Mouse (Mus musculus): ENCODE data around the gene Wnt10a. TPM values are rescaled to one million over a fixed set of nuclear protein-coding genes. Genes with fewer than 3 reads are reported as not detected.
A peak's percentile ranks its signal among the peaks of the same experiment; 100 is the strongest.

The Wnt10a gene
- total and polyA plus RNA-seq, 3 experiments: not detected

DNA sequence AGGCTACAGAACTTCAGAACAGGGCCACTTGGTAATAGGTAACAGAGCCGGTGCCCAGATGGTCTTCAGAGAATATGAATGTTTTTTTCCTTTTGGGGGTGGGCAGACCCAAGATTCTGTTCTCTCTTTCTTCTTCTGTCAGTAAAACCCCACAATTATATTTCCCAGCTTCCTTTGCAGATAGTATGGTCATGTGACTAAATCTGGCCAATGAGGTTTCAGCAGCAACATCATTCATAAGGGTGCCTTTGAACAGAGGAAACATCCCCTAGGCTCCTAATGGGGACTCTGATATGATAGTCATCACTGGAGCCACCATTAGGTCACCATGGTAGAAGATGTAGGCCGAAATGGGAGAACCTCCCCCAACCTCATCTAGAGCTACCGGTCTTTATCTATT, 38.5 kb upstream of the Wnt10a start:
- H3K36me3 ChIP-seq (ENCODE audit: control insufficient read depth, insufficient read depth, low read length): no peaks in the 10 kb centered on the region
- no peak overlapping the region for H3K4me3 ChIP-seq
- H3K79me2 ChIP-seq (replicated peaks; ENCODE audit: control insufficient read depth, insufficient read depth, low read length): no peaks in the 10 kb centered on the region
- intact Hi-C loops (cut with DNase I): no loop called here
- no peaks in the 10 kb centered on the region for H3K27me3 ChIP-seq (ENCODE audit: control insufficient read depth, insufficient read depth, low read length)
- no peak for DNase-seq
- no peak overlapping the region for H3K27ac ChIP-seq
- 93% methylated on average over 3 of the region's 3 CpGs for WGBS
- peaks cover 6% of the 10 kb centered on the region for H3K4me1 ChIP-seq (ENCODE audit: control insufficient read depth, insufficient read depth, low read length)
- TF ChIP-seq POLR2A (IDR thresholded peaks at IDR 0.05; ENCODE audit: insufficient read depth, low read depth, low read length) (no peak), CTCF (IDR thresholded peaks at IDR 0.05) (no peak), EP300 (IDR thresholded peaks at IDR 0.05; ENCODE audit: insufficient read depth, low read depth, low read length) (no peak)
- no peak overlapping the region for H3K9ac ChIP-seq (ENCODE audit: low read depth, low read length)

DNA sequence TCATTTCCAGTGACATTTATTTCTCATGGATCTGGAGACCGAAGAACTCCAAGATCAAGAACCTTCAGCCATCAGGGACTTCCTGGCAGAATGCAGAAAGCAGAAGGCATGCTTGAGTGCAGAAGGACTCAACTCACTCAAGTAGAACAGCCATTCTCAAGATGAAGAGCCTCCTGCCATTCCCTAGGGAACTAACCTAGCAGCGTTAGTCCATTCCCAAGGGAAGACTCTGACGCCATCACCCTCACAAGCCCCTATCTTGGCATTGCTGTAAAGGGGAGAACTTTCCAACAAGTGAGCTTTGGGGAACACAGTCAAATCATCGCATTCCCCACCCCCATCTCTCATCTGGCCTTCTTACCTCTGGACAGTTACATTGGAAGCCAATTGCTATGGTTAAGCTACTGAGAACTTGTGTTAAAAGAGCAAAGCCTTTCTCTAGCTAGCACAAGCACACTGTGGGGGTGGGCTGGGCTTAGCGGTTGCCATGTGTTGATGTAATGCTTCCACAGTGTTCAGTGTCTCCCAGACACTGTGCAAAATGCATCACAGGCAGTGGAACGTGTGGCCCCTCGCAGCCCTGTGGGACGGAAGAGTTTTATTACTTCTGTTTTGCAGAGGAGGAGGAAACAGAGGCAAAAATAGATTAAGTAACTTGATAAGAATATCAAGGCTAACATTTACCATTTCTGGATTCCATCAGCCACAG, 37.9 kb upstream of the Wnt10a start:
- Histone ChIP-seq H3K36me3 (ENCODE audit: control insufficient read depth, insufficient read depth, low read length) (no peaks in the 10 kb centered on the region), H3K27me3 (ENCODE audit: control insufficient read depth, insufficient read depth, low read length) (no peaks in the 10 kb centered on the region), H3K4me3 (no peak overlapping the region), H3K27ac (no peak overlapping the region), H3K9ac (ENCODE audit: low read depth, low read length) (no peak overlapping the region), H3K79me2 (replicated peaks; ENCODE audit: control insufficient read depth, insufficient read depth, low read length) (no peaks in the 10 kb centered on the region), H3K4me1 (ENCODE audit: control insufficient read depth, insufficient read depth, low read length) (peaks cover 5% of the 10 kb centered on the region)
- 78% methylated on average over 8 of the region's 8 CpGs for WGBS
- DNase-seq: no peak
- no peak for TF ChIP-seq CTCF (IDR thresholded peaks at IDR 0.05)
- intact Hi-C loops (cut with DNase I): no loop called here

DNA sequence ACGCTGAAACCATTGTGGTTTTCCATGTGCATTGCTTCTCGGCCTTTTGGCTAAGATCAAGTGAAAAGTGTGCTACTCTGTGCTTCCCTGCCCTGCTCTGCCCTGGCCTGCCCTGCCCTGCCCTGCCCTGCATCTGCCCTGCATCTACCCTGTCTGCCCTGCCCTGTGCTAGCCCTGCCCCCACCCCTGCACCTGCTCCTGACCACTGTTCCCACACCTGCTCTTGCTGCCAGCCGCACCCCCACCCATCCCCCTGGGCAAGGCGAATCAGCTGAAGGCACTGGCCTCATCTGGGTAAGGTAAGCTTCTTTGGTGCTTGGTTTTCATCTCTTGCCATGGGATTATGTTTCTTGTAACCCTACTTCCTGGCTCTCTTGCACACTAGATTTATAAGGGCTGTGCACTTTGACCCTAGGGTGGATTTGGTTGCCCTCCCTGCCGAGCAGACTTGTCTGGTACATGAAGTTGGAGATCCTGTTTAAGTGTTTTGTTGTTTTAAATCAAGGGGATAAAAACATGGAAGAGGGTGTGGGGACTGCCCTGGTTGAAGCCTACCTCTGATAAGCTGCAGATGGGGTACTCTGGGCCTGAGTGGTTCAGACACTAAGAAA, 37.0 kb upstream of the Wnt10a start:
- TF ChIP-seq CTCF (IDR thresholded peaks at IDR 0.05) (no peak), EP300 (IDR thresholded peaks at IDR 0.05; ENCODE audit: insufficient read depth, low read depth, low read length) (no peak), POLR2A (IDR thresholded peaks at IDR 0.05; ENCODE audit: insufficient read depth, low read depth, low read length) (no peak)
- 73% methylated on average over 5 of the region's 5 CpGs for WGBS
- intact Hi-C loops (cut with DNase I): no loop called here

DNA sequence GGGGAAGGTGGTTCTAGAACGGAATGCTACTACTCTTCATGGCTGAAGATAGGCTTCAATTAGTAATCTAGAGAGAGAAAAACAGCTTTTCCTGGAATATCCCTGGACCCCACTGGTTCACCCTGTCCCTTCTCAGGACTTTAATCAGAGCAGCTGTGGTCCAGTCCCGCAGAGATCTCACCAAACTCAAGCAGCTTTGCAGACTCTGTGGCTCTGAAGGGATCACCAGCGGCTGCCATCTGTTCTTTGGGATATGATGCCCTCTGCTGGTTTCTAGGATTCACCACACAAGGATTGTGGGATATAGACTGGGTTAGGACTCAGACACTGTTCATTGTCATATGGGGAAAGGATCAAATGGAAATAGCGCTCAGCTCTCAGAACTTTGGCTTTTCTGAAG, 31.5 kb upstream of the Wnt10a start:
- H3K36me3 ChIP-seq (ENCODE audit: control insufficient read depth, insufficient read depth, low read length): no peaks in the 10 kb centered on the region
- no peaks in the 10 kb centered on the region; the same call in 1 of the 2 replicates for H3K4me1 ChIP-seq (ENCODE audit: control insufficient read depth, insufficient read depth, low read length)
- intact Hi-C loops (cut with DNase I): loop anchor here (1.0 to 5.0 kb wide), 3 partner anchors 47 to 300 kb away; partner anchors contain the start of genes Cyp27a1, Rnf25 and Stk36
- no peak overlapping the region for H3K9ac ChIP-seq (ENCODE audit: low read depth, low read length)
- no peaks in the 10 kb centered on the region for H3K27me3 ChIP-seq (ENCODE audit: control insufficient read depth, insufficient read depth, low read length)
- WGBS: 14% methylated on average over 4 of the region's 4 CpGs
- no peaks in the 10 kb centered on the region for H3K79me2 ChIP-seq (replicated peaks; ENCODE audit: control insufficient read depth, insufficient read depth, low read length)
- DNase-seq: peak; percentile 41 to 57
- no peak overlapping the region for H3K27ac ChIP-seq
- no peak overlapping the region for H3K4me3 ChIP-seq
- TF ChIP-seq EP300 (IDR thresholded peaks at IDR 0.05; ENCODE audit: insufficient read depth, low read depth, low read length) (peak; percentile 47; the same call in 1 of the 2 replicates), CTCF (IDR thresholded peaks at IDR 0.05) (peak; percentile 87), POLR2A (IDR thresholded peaks at IDR 0.05; ENCODE audit: insufficient read depth, low read depth, low read length) (no peak)

More for the DNA sequence above, 37.0 kb upstream of the Wnt10a start:
- Histone ChIP-seq H3K4me1 (ENCODE audit: control insufficient read depth, insufficient read depth, low read length) (peaks cover 1% of the 10 kb centered on the region), H3K9ac (ENCODE audit: low read depth, low read length) (no peak overlapping the region), H3K27ac (no peak overlapping the region), H3K79me2 (replicated peaks; ENCODE audit: control insufficient read depth, insufficient read depth, low read length) (no peaks in the 10 kb centered on the region), H3K27me3 (ENCODE audit: control insufficient read depth, insufficient read depth, low read length) (no peaks in the 10 kb centered on the region), H3K4me3 (no peak overlapping the region), H3K36me3 (ENCODE audit: control insufficient read depth, insufficient read depth, low read length) (no peaks in the 10 kb centered on the region)
- no peak for DNase-seq

DNA sequence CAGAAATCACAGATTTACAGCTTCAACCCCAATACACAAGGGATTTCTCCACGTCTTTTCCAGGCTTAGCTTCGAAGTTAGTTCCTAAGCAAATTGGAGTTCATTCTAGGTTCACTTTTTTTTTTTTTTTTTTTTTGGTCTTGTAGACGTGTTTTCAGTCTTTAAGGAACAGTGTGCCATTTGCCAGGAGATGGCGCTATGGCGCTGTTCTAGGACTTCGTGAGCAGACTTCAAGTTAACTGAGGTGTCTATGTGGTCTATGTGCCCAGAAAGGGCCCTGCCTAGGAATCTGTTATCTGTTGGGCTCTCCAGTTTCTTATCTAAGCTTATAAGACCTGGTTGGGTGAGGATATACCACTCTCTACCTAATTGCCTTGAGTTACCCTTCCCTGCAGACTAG, 28.2 kb upstream of the Wnt10a start:
- TF ChIP-seq CTCF (IDR thresholded peaks at IDR 0.05): peak; percentile 74
- no peak for TF ChIP-seq EP300 (IDR thresholded peaks at IDR 0.05; ENCODE audit: insufficient read depth, low read depth, low read length)
- Histone ChIP-seq H3K27ac (no peak overlapping the region), H3K27me3 (ENCODE audit: control insufficient read depth, insufficient read depth, low read length) (0 out of 2 replicates have a peak, but pooled peaks cover 1% of the 10 kb centered on the region), H3K4me3 (no peak overlapping the region), H3K4me1 (ENCODE audit: control insufficient read depth, insufficient read depth, low read length) (no peaks in the 10 kb centered on the region; the same call in 1 of the 2 replicates), H3K36me3 (ENCODE audit: control insufficient read depth, insufficient read depth, low read length) (no peaks in the 10 kb centered on the region), H3K9ac (ENCODE audit: low read depth, low read length) (no peak overlapping the region), H3K79me2 (replicated peaks; ENCODE audit: control insufficient read depth, insufficient read depth, low read length) (no peaks in the 10 kb centered on the region)
- peak; percentile 64 to 65 for DNase-seq
- WGBS: 5% methylated on average over 6 of the region's 6 CpGs
- intact Hi-C loops (cut with DNase I): loop anchor here (5.0 kb wide), 1 partner anchor 161 kb away; the partner anchor contains the start of genes Rnf25 and Stk36

All from heart, adult 2 months (tissue).